8 mouse cellular contexts compared by ENCODE assay signal in the genomic region with DNA sequence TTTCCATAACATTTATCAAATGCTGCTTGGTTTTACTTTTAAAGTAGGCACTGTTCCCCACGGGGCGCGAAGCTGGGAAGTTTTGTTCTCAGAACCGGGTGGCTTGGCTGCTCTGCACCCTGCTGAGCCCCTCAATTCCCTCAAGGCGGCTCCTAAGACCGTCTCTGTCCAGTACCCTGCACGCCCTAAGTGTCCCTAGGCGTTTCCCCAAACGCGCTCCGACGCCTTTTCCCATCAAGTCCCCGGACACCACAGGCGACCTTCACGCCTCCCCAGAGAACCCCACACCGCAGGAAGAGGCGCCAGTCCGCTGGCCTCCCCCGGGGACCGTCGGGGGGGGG. TPM values are rescaled to one million over a fixed set of nuclear protein-coding genes. Genes with fewer than 3 reads are reported as not detected.
DNase-seq lines count a peak whose midpoint lies in the region; ATAC-seq lines count a peak whose summit lies in the region.

No protein-coding gene starts in this region.

- peaks cover 45% of the 10 kb centered on the region for H3K27me3 ChIP-seq in heart, embryonic 16.5 days (ENCODE audit: control insufficient read depth, insufficient read depth, low read length)
- H3K27me3 ChIP-seq in forebrain, embryonic 13.5 days: peaks cover 38% of the 10 kb centered on the region
- H3K27me3 ChIP-seq in liver, embryonic 13.5 days: peaks cover 73% of the 10 kb centered on the region

- H3K4me1 ChIP-seq in heart, embryonic 16.5 days (ENCODE audit: control insufficient read depth, insufficient read depth, low read length): peaks cover 14% of the 10 kb centered on the region
- peaks cover 18% of the 10 kb centered on the region for H3K4me1 ChIP-seq in forebrain, embryonic 13.5 days
- H3K4me1 ChIP-seq in liver, embryonic 13.5 days (replicated peaks): peaks cover 17% of the 10 kb centered on the region

- no peak overlapping the region for H3K27ac ChIP-seq in heart, embryonic 16.5 days (ENCODE audit: low read length)
- H3K27ac ChIP-seq in forebrain, embryonic 13.5 days: no peak overlapping the region
- no peak overlapping the region for H3K27ac ChIP-seq in liver, embryonic 13.5 days

- peak overlapping the region; percentile 69 for H3K9ac ChIP-seq in heart, embryonic 16.5 days (ENCODE audit: low read length)
- H3K9ac ChIP-seq in forebrain, embryonic 13.5 days: peak overlapping the region; percentile 70
- H3K9ac ChIP-seq in liver, embryonic 13.5 days: no peak overlapping the region

- peak overlapping the region; percentile 100 for H3K4me2 ChIP-seq in heart, embryonic 16.5 days (ENCODE audit: low read depth, low read length)
- H3K4me2 ChIP-seq in forebrain, embryonic 13.5 days: peak overlapping the region; percentile 99
- peak overlapping the region; percentile 76 for H3K4me2 ChIP-seq in liver, embryonic 13.5 days

- 1% methylated on average over 19 of the region's 21 CpGs for WGBS in heart, embryonic 16.5 days
- WGBS in forebrain, embryonic 13.5 days: under 1% methylated on average over 13 of the region's 21 CpGs
- 2% methylated on average over 16 of the region's 21 CpGs for WGBS in liver, embryonic 13.5 days (ENCODE audit: insufficient replicate concordance)

- no peak for DNase-seq in heart, adult 8-10 months (ENCODE audit: low spot score)
- peak; percentile 18 for DNase-seq in WW6 (ENCODE audit: low read depth, low spot score)
- DNase-seq in liver, embryonic 13.5 days: no peak
- DNase-seq in cerebellum, adult 11-12 months: no peak
- no peak for DNase-seq in c-Kit-positive CD71-positive TER-119-positive erythroid progenitor cells, embryonic 14.5 days (ENCODE audit: low spot score)

- H3K36me3 ChIP-seq in heart, embryonic 16.5 days (ENCODE audit: control insufficient read depth, insufficient read depth): no peaks in the 10 kb centered on the region
- H3K36me3 ChIP-seq in forebrain, embryonic 13.5 days (ENCODE audit: poor library complexity, severe bottlenecking): no peaks in the 10 kb centered on the region
- no peaks in the 10 kb centered on the region for H3K36me3 ChIP-seq in liver, embryonic 13.5 days

- peak overlapping the region; percentile 77 for H3K4me3 ChIP-seq in heart, embryonic 16.5 days (ENCODE audit: low read length)
- H3K4me3 ChIP-seq in forebrain, embryonic 13.5 days: peak overlapping the region; percentile 78
- peak overlapping the region; percentile 57 for H3K4me3 ChIP-seq in liver, embryonic 13.5 days (replicated peaks)

- H3K9me3 ChIP-seq in heart, embryonic 16.5 days (replicated peaks; ENCODE audit: control insufficient read depth, low read length): no peaks in the 10 kb centered on the region
- H3K9me3 ChIP-seq in forebrain, embryonic 13.5 days (replicated peaks): no peaks in the 10 kb centered on the region
- H3K9me3 ChIP-seq in liver, embryonic 13.5 days (replicated peaks): no peaks in the 10 kb centered on the region

- ATAC-seq in heart, embryonic 16.5 days (replicated peaks; ENCODE audit: extremely low read depth, insufficient read depth, low FRiP score): 0 out of 2 replicates have a peak, but pooled peaks have one; percentile 32
- peak; percentile 75 for ATAC-seq in forebrain, embryonic 13.5 days
- no peak for ATAC-seq in liver, embryonic 13.5 days (ENCODE audit: low read depth)
- ATAC-seq in cerebellum, adult (ENCODE audit: insufficient number of reproducible peaks, low FRiP score, low TSS enrichment): no peak

RNA-seq across cellular contexts. Expression of a gene that starts 0.3 kb away (rescaled TPM):
- polyA plus RNA-seq in heart, embryonic 16.5 days (2015; fragmentation: Nextera tagmentation; extraction: Ambion mirVana): 1.2 and 1.3 TPM in 2 replicates
- total RNA-seq in heart, adult 8-10 months (2022): under 1 TPM; 0.16 to 0.94 (median 0.27) TPM
- polyA plus RNA-seq in forebrain, embryonic 13.5 days (2015; fragmentation: Nextera tagmentation; extraction: Ambion mirVana): 5.1 and 6.9 TPM in 2 replicates
- polyA plus RNA-seq in liver, embryonic 13.5 days (2015; fragmentation: Nextera tagmentation; extraction: Ambion mirVana): 0.13 and 0.15 TPM in 2 replicates

Comparison
In these comparisons a context has a peak if more than half of its experiments do, and no peak if none do; other contexts are left out.
1. ATAC-seq: peak in heart, embryonic 16.5 days (single experiment) and forebrain, embryonic 13.5 days (single experiment); none in liver, embryonic 13.5 days (single experiment) and cerebellum, adult (single experiment).
2. Peak in every context shown above with its lines, with median percentiles within 50 percentile points of each other: H3K4me2 ChIP-seq and H3K4me3 ChIP-seq.